Comparison of ENCODE assay signal across 17 mouse cellular contexts in the genomic region with DNA sequence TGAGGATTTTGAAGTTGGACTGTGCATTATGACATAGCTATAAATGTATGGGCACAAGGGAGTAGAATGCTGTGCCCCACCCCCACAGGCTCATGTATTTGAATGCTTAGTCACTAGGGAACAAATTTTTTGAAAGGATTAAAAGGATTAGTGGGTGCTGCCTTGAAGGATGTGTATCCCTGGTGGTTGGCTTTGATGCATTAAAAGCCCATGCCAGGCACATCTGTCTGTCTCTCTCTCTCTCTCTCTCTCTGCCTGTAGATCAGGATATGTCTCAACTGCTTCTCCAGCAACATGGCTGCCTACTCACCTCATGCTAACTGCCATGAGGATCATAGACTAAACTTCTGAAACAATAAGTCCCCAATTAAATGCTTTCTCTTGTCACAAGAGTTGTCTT.
"Had no signal": no experiment of that assay in that cellular context is flagged by ENCODE, and none has a peak within 500 bp of the region (broad histone marks: within the 10 kb centered on the region; RNA-seq: fewer than 3 reads in every experiment).

No protein-coding gene starts in this region.

- H3K9ac ChIP-seq: liver, postnatal 0 days; lung, embryonic 15.5 days; midbrain, embryonic 13.5 days; midbrain, embryonic 15.5 days; neural tube, embryonic 12.5 days; stomach, embryonic 15.5 days had no signal

- H3K9me3 ChIP-seq: lung, embryonic 15.5 days; megakaryocyte, embryonic 14.5 days; midbrain, embryonic 13.5 days; midbrain, embryonic 15.5 days; neural tube, embryonic 12.5 days; stomach, embryonic 15.5 days had no signal

- H3K4me3 ChIP-seq: lung, embryonic 15.5 days; megakaryocyte, embryonic 14.5 days; midbrain, embryonic 13.5 days; midbrain, embryonic 15.5 days; neural tube, embryonic 12.5 days; stomach, embryonic 15.5 days had no signal

- H3K27ac ChIP-seq: lung, embryonic 15.5 days; macrophage; midbrain, embryonic 13.5 days; midbrain, embryonic 15.5 days; neural tube, embryonic 12.5 days; stomach, embryonic 15.5 days; stomach, postnatal 0 days had no signal

- DNase-seq: liver, postnatal 0 days; lung, adult 2 months; lung, postnatal 14 days; lung, postnatal 36 days; right cerebral cortex, postnatal 14 days; thymus, adult 2 months; thymus, postnatal 25 days; thymus, postnatal 4 days had no signal

- H3K4me2 ChIP-seq: lung, embryonic 15.5 days; midbrain, embryonic 13.5 days; midbrain, embryonic 15.5 days; neural tube, embryonic 12.5 days; stomach, embryonic 15.5 days had no signal

- H3K4me1 ChIP-seq: lung, embryonic 15.5 days; midbrain, embryonic 15.5 days; neural tube, embryonic 12.5 days; stomach, embryonic 15.5 days had no signal

- ATAC-seq: liver, postnatal 0 days; lung, postnatal 0 days; midbrain, embryonic 13.5 days; midbrain, embryonic 15.5 days had no signal

- H3K27me3 ChIP-seq: lung, embryonic 15.5 days; megakaryocyte, embryonic 14.5 days; midbrain, embryonic 13.5 days; midbrain, embryonic 15.5 days; neural tube, embryonic 12.5 days; stomach, embryonic 15.5 days had no signal
